Mouse (Mus musculus) kidney, postnatal 10 days (tissue): ENCODE data around the gene Fermt2.

Source experiments
- DNase-seq: peaks from one replicate; pipeline ENCODE4 v3.0.0; 2021; ENCODE audit warnings: mixed read lengths

Gene Fermt2

DNA sequence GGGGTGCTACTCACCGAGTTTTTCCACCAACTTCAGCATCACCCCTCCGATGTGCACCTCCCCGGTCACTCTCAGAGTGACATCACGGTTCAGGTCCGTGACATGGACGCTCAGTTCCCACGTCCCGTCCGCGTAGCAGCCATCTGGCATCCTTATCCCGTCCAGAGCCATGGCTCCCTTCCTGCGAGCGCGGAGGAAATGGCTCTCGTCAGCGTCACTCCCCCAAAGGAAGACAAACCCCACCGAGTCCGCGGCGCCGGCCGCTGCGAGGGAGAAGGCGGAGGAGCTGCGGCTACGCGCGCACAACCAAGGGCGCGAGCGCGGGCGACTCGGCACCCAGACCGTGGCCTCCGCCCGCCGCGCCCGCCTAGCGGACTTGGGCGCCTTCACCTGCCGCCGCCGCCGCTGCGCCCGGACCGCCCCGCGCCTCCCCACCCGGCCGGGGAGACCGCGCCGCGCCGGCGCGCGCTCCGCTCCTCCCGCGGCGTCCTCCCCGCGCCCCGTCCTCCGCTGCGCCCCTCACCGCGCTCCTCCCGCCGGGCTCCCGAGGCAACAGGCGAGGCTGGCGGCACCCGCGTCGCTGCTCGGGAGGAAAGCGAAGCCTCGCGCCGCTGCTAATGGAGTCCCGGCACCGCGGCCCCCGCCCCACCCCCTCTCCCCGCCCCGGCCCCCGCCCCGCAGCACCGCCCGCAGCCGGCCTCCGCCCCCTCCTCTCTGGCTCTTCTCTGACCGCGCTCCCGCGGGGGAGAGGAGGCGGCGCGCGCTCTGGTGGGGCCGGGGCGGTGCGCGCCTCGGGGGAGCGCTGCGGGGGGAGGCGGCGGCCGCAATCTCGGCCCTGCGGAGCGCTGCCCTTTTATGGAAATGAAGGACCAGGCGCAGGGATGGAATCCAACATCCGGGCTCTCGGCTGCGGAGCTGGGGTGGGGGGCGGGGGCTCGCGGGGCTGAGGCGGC, at the start of gene Fermt2:
Gene Fermt2 (minus strand): TSS at position 708 of the 953 bp plus-strand sequence.
- DNase-seq: peak; percentile 95

DNA sequence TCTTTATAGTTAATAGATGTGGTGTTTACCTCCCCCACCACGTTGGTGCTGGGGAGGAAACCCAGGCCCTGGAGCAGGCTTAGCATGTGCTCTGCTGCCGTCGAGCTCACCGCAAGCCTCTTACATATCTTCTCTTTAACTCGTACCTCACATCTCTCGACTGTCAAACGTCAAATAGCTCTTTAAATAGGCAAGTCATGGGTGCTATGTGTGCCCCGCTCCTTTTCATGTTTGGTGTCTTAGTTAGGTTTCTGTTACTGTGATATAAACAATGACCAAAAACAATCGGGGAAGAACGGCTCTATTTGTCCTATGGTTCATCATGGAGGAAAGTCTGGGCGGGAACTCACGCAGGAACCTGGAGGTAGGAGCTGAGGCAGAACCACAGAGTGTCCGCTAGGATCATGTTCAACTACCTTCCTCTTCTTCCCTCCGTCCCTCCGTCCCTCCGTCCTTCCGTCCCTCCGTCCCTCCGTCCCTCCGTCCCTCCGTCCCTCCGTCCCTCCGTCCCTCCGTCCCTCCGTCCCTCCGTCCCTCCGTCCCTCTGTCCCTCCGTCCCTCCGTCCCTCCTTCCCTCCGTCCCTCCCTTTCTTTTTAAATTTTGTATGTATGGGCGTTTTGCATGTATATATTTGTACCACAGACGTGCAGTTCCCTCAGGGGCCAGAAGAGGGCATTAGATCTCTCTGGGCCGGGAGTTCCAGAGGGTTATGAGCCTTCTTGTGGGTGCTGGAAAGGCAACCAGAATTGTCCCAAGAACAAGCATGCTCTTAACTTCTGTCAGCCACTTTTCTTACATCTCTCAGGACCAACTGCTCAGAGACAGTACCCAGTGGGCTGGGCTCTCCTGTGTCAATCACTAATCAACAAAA, 36.4 kb upstream of the Fermt2 start:
- peak; percentile 83 for DNase-seq

GRCm38 (mm10) chr14:45565216-45566065, 35.5 kb upstream of the Fermt2 start:
- peak; percentile 64 for DNase-seq

- DNase-seq: peak; percentile 60
Observed at GRCm38 (mm10) chr14:45563577-45563976, 33.7 kb upstream of the Fermt2 start.

DNA sequence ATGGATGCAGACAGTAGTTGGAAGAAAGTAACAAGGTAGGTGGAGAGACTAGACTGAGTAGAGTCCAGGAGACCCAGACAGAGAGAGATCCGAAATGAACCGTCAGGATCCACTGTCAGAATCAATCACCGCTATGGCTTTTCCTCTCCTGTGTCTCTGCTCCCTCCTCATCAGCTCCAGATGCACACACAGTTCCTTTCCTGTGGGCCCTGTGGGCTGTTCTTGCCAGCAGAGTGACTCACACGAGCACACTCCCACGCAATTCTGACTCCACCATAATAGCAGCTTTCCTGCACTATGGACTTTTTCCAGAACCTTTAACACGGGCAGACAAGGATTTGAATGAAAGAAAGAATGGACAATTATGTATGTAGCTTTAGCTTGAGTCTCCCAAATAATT, 31.8 kb upstream of the Fermt2 start:
- no peak for DNase-seq

GRCm38 (mm10) chr14:45559018-45559417, 29.1 kb upstream of the Fermt2 start:
- DNase-seq: no peak

- no peak for DNase-seq
Observed at GRCm38 (mm10) chr14:45554336-45554735, 24.4 kb upstream of the Fermt2 start.

GRCm38 (mm10) chr14:45553854-45554253, 23.9 kb upstream of the Fermt2 start:
- peak; percentile 43 for DNase-seq

GRCm38 (mm10) chr14:45552431-45552830, 22.5 kb upstream of the Fermt2 start:
- no peak for DNase-seq

- no peak for DNase-seq
Observed at GRCm38 (mm10) chr14:45551121-45551768, 21.3 kb upstream of the Fermt2 start.

DNA sequence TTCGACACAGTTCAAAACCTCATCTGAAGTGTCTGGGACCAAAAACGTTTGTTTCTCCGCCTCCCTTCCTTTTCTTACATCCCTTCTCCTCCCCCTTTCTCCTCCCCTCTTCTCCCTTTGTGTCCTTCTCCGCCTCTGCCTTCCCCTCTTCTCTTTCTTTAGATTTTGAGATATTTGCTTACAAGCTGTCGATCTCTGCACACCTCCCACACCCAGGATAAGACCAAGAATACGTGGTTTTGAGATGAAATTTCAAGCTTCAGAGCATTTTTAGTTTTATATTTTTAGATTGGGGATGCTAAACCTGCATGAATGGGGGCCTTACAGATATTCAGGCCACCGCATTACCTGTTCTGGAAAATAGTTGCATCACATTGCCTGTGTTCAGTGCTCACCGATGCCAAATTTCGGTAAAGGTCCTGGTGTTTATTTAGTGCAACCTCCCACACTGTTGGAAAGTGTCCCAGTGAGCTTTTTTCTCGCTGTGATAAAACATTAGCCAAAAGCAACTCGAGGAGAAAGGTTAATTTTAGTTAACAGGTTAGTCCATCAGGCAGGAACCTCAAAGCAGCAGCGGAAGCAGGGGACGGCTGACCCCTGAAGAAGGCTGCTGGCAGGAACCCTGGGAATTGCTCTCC, 20.2 kb upstream of the Fermt2 start:
- peak; percentile 43 for DNase-seq

DNA sequence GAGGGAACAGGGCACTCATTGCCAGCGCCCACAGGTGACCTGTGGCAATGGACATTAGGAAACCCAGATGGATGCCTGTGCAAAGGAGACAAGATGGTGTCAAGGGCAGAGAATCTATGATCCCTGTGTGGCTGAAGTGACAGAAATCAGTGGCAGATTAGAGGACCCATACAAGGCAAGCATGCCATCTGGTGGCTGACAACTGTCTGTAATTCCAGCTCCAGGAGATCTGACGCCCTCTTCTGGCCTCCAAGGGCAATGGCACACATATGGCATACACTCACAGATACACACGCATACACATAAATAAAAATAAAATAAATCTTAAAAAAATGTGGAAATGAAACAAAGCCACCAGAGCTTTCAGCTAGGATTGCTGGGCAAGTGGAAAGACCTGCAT, 18.2 kb upstream of the Fermt2 start:
- DNase-seq: no peak

DNA sequence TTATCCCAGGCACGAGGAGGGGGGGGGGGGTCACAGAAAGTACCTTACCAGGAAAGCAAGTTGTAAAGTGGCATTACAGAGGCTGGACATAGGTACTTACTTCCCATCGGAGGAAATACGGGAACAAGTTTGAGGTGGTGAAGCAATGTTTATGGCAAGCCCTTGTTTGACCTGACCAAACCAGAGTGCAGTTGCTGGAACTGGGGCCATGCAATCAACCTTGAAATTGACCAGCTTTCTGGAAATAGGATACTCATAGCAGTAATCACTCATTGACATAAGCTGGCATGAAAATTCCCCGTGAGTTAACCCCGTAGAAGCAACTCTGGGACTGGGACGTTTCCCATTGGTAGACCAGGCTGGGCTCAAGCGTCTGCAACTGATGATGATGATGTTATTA, 15.0 kb upstream of the Fermt2 start:
- DNase-seq: no peak

- DNase-seq: no peak
Observed at GRCm38 (mm10) chr14:45544026-45544425, 14.1 kb upstream of the Fermt2 start.

DNA sequence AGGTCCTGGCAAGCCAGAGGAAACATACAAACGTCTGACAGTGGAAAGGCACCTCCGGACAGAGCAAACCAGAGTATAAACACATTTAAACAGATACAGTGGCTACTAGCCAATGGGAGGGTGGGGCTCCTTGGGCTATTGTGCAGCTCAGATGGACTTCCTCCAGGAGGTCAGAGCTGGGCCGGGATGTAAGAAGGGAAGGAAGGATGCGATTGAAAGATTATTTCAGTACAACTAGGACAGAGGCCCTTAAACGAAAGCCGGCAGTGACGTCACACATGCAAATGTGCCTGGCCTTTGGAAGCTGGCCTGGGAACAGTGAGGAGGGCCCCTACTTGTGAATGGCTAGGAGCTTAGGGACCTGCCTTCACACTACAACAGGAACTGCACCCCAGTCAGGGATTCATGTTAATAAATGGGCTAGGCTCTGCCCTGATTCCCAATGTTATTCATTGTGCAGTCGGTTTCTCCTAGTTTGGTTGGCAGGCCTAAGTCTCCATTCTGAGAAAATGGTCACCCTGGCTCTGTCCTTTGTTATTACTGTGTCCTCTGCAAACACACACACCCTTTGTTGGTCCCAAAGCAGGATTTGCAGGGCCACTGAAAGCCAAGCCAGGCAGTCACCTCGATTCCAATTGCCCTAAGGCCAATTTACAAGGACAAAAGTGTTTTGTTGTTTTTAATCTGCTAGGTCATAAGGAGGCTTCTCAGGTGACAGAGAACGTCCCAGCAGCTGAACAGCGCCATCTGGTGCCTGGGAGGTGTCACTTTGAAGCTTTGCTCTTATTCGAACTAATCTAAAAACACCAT, 9.9 kb upstream of the Fermt2 start:
- DNase-seq: peak; percentile 90

DNA sequence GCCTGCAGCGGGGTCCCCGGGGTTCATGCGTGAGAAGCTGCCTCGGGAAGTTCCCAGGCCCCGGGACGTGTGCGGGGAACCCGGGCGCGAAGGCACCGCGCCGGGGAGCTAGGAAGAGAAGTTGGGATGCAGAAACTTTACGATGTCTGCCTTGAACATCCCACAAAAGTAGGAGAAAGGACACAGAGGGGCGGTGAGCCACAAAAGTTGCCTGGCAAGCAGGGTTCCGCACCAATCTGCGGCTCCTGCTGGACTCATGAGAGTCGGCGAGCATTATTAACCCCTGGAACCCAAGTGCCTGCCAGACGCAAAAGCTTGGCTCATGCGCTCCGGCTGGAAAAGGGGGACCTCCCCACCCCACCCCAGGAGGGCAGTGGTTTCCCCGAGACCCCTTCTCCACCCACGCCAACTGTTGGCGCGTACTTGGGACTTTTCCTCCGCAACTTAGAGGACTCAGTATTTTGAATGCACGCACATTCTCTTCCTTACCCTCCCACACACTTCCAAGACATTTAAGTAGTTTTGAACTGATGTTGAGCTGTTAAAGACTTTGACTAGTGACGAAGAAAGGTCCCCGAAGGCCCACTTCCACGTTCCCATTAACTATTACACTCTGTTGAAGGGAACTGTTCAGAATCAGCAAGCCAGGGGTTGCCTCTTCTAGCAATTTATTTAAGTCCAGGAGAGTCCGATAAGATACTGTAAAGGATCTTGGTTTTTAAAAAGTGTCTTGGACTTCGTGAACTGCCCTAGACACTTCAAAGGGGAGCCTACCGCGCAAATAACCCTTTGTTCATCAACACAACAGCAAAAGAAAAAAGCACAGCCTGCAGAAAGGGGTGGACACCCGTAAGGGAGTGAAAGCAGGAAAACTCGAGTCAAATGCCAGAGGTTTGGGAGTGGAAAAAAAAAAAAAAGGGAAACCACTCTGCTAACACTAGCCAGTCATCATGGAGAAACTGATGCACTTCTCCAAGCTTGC, 737 bp upstream of the Fermt2 start:
- DNase-seq: no peak

GRCm38 (mm10) chr14:45528861-45529260, 1.1 kb downstream of the Fermt2 start:
- peak; percentile 50 for DNase-seq

DNA sequence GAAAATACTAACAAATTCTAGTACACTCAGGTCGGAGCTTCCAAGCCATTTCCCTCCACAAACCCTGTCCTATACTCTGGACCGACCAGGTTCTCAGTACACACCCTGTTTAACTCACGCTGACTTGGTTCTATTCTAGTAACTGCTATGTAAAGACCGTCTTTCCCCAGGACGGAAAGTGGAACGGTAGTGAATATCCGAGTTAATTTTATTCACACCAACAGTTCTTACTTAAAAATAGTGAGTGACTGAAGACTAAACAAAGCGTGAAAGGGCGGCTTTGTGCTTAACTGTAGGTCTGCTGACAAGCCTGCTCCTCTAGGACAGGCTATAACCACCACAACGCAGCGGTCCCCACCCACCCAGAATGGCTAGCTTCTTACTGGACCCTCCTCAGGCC, 14.1 kb downstream of the Fermt2 start:
- no peak for DNase-seq

- DNase-seq: peak; percentile 73
Observed at GRCm38 (mm10) chr14:45510787-45511186, 19.1 kb downstream of the Fermt2 start.
